Mouse (Mus musculus) C2C12 (cell line): ENCODE data around the gene Dscam. TPM values are rescaled to one million over a fixed set of nuclear protein-coding genes. Genes with fewer than 3 reads are reported as not detected.

ENCODE experiments used
- H3K27me3 ChIP-seq: one replicate; pipeline ENCODE4 v1.6.1; 2011; ENCODE audit not compliant: control insufficient read depth, insufficient read depth, insufficient read length
- H3K36me3 ChIP-seq: one replicate; pipeline ENCODE4 v1.6.1; 2011; ENCODE audit not compliant: control insufficient read depth, insufficient read depth
- H3K4me3 ChIP-seq: one replicate; pipeline ENCODE4 v1.5.1; 2011; ENCODE audit warnings: mild to moderate bottlenecking, control low read depth; ENCODE audit not compliant: poor library complexity, insufficient read depth, severe bottlenecking
- H3K79me2 ChIP-seq: one replicate; pipeline ENCODE4 v1.6.1; 2011; ENCODE audit not compliant: control insufficient read depth, insufficient read depth
- H3K79me3 ChIP-seq: one replicate; pipeline ENCODE4 v1.6.1; 2011; ENCODE audit warnings: low read depth, control low read depth
- H3ac ChIP-seq: one replicate; pipeline ENCODE3; 2011; ENCODE audit warnings: low read depth; ENCODE audit not compliant: control insufficient read depth, insufficient read length
- CEBPB ChIP-seq: IDR thresholded peaks from one replicate; pipeline ENCODE4 v1.6.1; 2011; ENCODE audit warnings: low read depth, mild to moderate bottlenecking, control low read depth, moderate library complexity
- CTCF ChIP-seq: IDR thresholded peaks from one replicate; pipeline ENCODE4 v1.5.1; 2011; ENCODE audit not compliant: control insufficient read depth, insufficient read depth, insufficient read length
- FOSL1 ChIP-seq: IDR thresholded peaks from one replicate; pipeline ENCODE4 v1.8.0; 2011; ENCODE audit warnings: mild to moderate bottlenecking, low read length; ENCODE audit not compliant: poor library complexity, insufficient read depth, severe bottlenecking
- MAX ChIP-seq: IDR thresholded peaks from one replicate; pipeline ENCODE4 v1.6.1; 2011; ENCODE audit warnings: mild to moderate bottlenecking, control low read depth
- MYOD1 ChIP-seq: IDR thresholded peaks from one replicate; pipeline ENCODE4 v1.6.1; 2011; ENCODE audit warnings: low read depth; ENCODE audit not compliant: control insufficient read depth, insufficient read length
- MYOG ChIP-seq: IDR thresholded peaks from one replicate; pipeline ENCODE4 v1.6.1; 2011; ENCODE audit not compliant: control insufficient read depth, insufficient read length; ENCODE audit errors: extremely low read depth
- USF1 ChIP-seq: IDR thresholded peaks from one replicate; pipeline ENCODE4 v1.6.1; 2011; ENCODE audit warnings: low read depth, mild to moderate bottlenecking, control low read depth, moderate library complexity
- polyA plus RNA-seq: library from polyadenylated mRNA; unstranded; fragments of >200 nt; fragmentation: generic; extraction: Trizol; gene quantifications from one replicate; pipeline ENCODE4 v1.2.1, GENCODE M21; 2012; ENCODE audit warnings: missing spikeins

Gene Dscam
- polyA plus RNA-seq, 1 experiment = not detected

- H3K79me2 ChIP-seq = no peaks in the 10 kb centered on the region
- TF ChIP-seq MYOG = no peak
- TF ChIP-seq MAX = no peak
- no peak for TF ChIP-seq USF1
- no peak for TF ChIP-seq CEBPB
- no peak for TF ChIP-seq CTCF
- no peak for TF ChIP-seq FOSL1
- no peak for TF ChIP-seq MYOD1
- no peak overlapping the region for H3K4me3 ChIP-seq
- no peaks in the 10 kb centered on the region for H3K36me3 ChIP-seq
- no peaks in the 10 kb centered on the region for H3K27me3 ChIP-seq
- H3K79me3 ChIP-seq = no peaks in the 10 kb centered on the region
- H3ac ChIP-seq = no peak overlapping the region
These were observed 612.2 kb downstream of the Dscam start for GRCm38 (mm10) chr16:96558341-96558740.

GRCm38 (mm10) chr16:96556621-96557020 is 613.9 kb downstream of the Dscam start:
- no peaks in the 10 kb centered on the region for H3K79me2 ChIP-seq
- TF ChIP-seq MAX (no peak), MYOG (no peak), USF1 (no peak), CTCF (no peak), CEBPB (no peak), FOSL1 (no peak), MYOD1 (no peak)
- no peaks in the 10 kb centered on the region for H3K27me3 ChIP-seq
- H3K36me3 ChIP-seq = no peaks in the 10 kb centered on the region
- no peak overlapping the region for H3ac ChIP-seq
- no peak overlapping the region for H3K4me3 ChIP-seq
- H3K79me3 ChIP-seq = no peaks in the 10 kb centered on the region

- Histone ChIP-seq H3K79me2 (no peaks in the 10 kb centered on the region), H3K36me3 (no peaks in the 10 kb centered on the region), H3K79me3 (no peaks in the 10 kb centered on the region), H3K27me3 (no peaks in the 10 kb centered on the region), H3ac (no peak overlapping the region), H3K4me3 (no peak overlapping the region)
- TF ChIP-seq FOSL1 = no peak
- no peak for TF ChIP-seq CEBPB
- no peak for TF ChIP-seq MAX
- no peak for TF ChIP-seq MYOG
- TF ChIP-seq MYOD1 = no peak
These were observed 615.1 kb downstream of the Dscam start for GRCm38 (mm10) chr16:96555412-96555811.

- H3K4me3 ChIP-seq = no peak overlapping the region
These were observed 617.9 kb downstream of the Dscam start for GRCm38 (mm10) chr16:96552680-96553079.

GRCm38 (mm10) chr16:96541056-96541455 is 629.5 kb downstream of the Dscam start:
- Histone ChIP-seq H3K79me3 (no peaks in the 10 kb centered on the region), H3K79me2 (no peaks in the 10 kb centered on the region), H3K4me3 (no peak overlapping the region), H3ac (no peak overlapping the region), H3K36me3 (no peaks in the 10 kb centered on the region), H3K27me3 (no peaks in the 10 kb centered on the region)
- TF ChIP-seq MYOG = no peak
- no peak for TF ChIP-seq USF1
- no peak for TF ChIP-seq CTCF
- no peak for TF ChIP-seq MYOD1
- TF ChIP-seq MAX = no peak
- no peak for TF ChIP-seq CEBPB
- TF ChIP-seq FOSL1 = no peak

More at GRCm38 (mm10) chr16:96552680-96553079, 617.9 kb downstream of the Dscam start:
- TF ChIP-seq CEBPB (no peak), MYOG (no peak), CTCF (no peak), USF1 (no peak), FOSL1 (no peak), MAX (no peak), MYOD1 (no peak)
- H3K79me2 ChIP-seq = no peaks in the 10 kb centered on the region
- H3K79me3 ChIP-seq = no peaks in the 10 kb centered on the region
- H3K27me3 ChIP-seq = no peaks in the 10 kb centered on the region
- H3K36me3 ChIP-seq = no peaks in the 10 kb centered on the region
- H3ac ChIP-seq = no peak overlapping the region

Other genes starting within 250 kb of the Dscam start
- 0.66 TPM for gene Bace2, start 186.0 kb upstream of the Dscam start, polyA plus RNA-seq